Mouse (Mus musculus): ENCODE results near the gene Card11. TPM values are rescaled to one million over a fixed set of nuclear protein-coding genes. Genes with fewer than 3 reads are reported as not detected.

Card11 gene
- polyA plus RNA-seq (2015; fragmentation: Nextera tagmentation; extraction: Ambion mirVana): 0.36 and 0.46 TPM in 2 replicates

GRCm38 (mm10) chr5:141000349-141000748 is at the start of gene Card11:
Card11 (minus strand) TSS chr5:141000582.
- ATAC-seq (no peak), DNase-seq (peak; percentile 21)
- H3K27me3 ChIP-seq (ENCODE audit: insufficient read depth, low read length): no peaks in the 10 kb centered on the region
- peak within 1 kb of the TSS; percentile 44 for H3K4me2 ChIP-seq (ENCODE audit: low read depth, low read length)
- WGBS (ENCODE audit: insufficient replicate concordance): 24% methylated on average over 10 of the region's 10 CpGs
- H3K9ac ChIP-seq (replicated peaks): no peak within 1 kb of the TSS
- peaks cover 5% of the 10 kb centered on the region for H3K4me1 ChIP-seq (ENCODE audit: insufficient read depth)
- TF ChIP-seq EP300 (IDR thresholded peaks at IDR 0.05; ENCODE audit: low read depth) (no peak), CTCF (IDR thresholded peaks at IDR 0.05; ENCODE audit: low read depth) (no peak)
- no peaks in the 10 kb centered on the region for H3K9me3 ChIP-seq (ENCODE audit: low read length)
- H3K4me3 ChIP-seq (ENCODE audit: low read depth, low read length): peak within 1 kb of the TSS; percentile 10; the same call in 1 of the 2 replicates
- no peak within 1 kb of the TSS for H3K27ac ChIP-seq (ENCODE audit: low read depth)
- no peaks in the 10 kb centered on the region for H3K36me3 ChIP-seq (replicated peaks; ENCODE audit: insufficient read depth, low read length)

GRCm38 (mm10) chr5:141047651-141048218 is 47.4 kb upstream of the Card11 start:
- no peaks in the 10 kb centered on the region for H3K4me1 ChIP-seq (ENCODE audit: insufficient read depth)
- no peak for TF ChIP-seq CTCF (IDR thresholded peaks at IDR 0.05; ENCODE audit: low read depth)
- TF ChIP-seq EP300 (IDR thresholded peaks at IDR 0.05; ENCODE audit: low read depth): no peak
- no peak overlapping the region for H3K27ac ChIP-seq (ENCODE audit: low read depth)
- DNase-seq (no peak), ATAC-seq (no peak)
- no peaks in the 10 kb centered on the region for H3K36me3 ChIP-seq (replicated peaks; ENCODE audit: insufficient read depth, low read length)
- H3K9me3 ChIP-seq (ENCODE audit: low read length): no peaks in the 10 kb centered on the region
- H3K27me3 ChIP-seq (ENCODE audit: insufficient read depth, low read length): no peaks in the 10 kb centered on the region
- WGBS (ENCODE audit: insufficient replicate concordance): 74% methylated on average over 13 of the region's 13 CpGs
- no peak overlapping the region for H3K4me3 ChIP-seq (ENCODE audit: low read depth, low read length)
- H3K4me2 ChIP-seq (ENCODE audit: low read depth, low read length): no peak overlapping the region
- H3K9ac ChIP-seq (replicated peaks): no peak overlapping the region

- DNase-seq: no peak
- Histone ChIP-seq H3K27ac (ENCODE audit: low read depth) (no peak overlapping the region), H3K4me2 (ENCODE audit: low read depth, low read length) (no peak overlapping the region), H3K9ac (replicated peaks) (no peak overlapping the region), H3K9me3 (ENCODE audit: low read length) (no peaks in the 10 kb centered on the region), H3K4me1 (ENCODE audit: insufficient read depth) (no peaks in the 10 kb centered on the region), H3K36me3 (replicated peaks; ENCODE audit: insufficient read depth, low read length) (no peaks in the 10 kb centered on the region), H3K27me3 (ENCODE audit: insufficient read depth, low read length) (no peaks in the 10 kb centered on the region), H3K4me3 (ENCODE audit: low read depth, low read length) (no peak overlapping the region)
- WGBS (ENCODE audit: insufficient replicate concordance): 46% methylated on average over 9 of the region's 9 CpGs
- TF ChIP-seq EP300 (IDR thresholded peaks at IDR 0.05; ENCODE audit: low read depth): no peak
- TF ChIP-seq CTCF (IDR thresholded peaks at IDR 0.05; ENCODE audit: low read depth): no peak
- no peak for ATAC-seq
Observed at GRCm38 (mm10) chr5:141044976-141045375, 44.6 kb upstream of the Card11 start.

GRCm38 (mm10) chr5:141043654-141044447 is 43.5 kb upstream of the Card11 start:
- no peaks in the 10 kb centered on the region for H3K9me3 ChIP-seq (ENCODE audit: low read length)
- no peak overlapping the region for H3K9ac ChIP-seq (replicated peaks)
- H3K36me3 ChIP-seq (replicated peaks; ENCODE audit: insufficient read depth, low read length): no peaks in the 10 kb centered on the region
- H3K27ac ChIP-seq (ENCODE audit: low read depth): no peak overlapping the region
- ATAC-seq (no peak), DNase-seq (no peak)
- peak overlapping the region; percentile 39 for H3K4me2 ChIP-seq (ENCODE audit: low read depth, low read length)
- 26% methylated on average over 19 of the region's 19 CpGs for WGBS (ENCODE audit: insufficient replicate concordance)
- H3K4me3 ChIP-seq (ENCODE audit: low read depth, low read length): no peak overlapping the region
- H3K4me1 ChIP-seq (ENCODE audit: insufficient read depth): no peaks in the 10 kb centered on the region
- no peaks in the 10 kb centered on the region for H3K27me3 ChIP-seq (ENCODE audit: insufficient read depth, low read length)
- TF ChIP-seq CTCF (IDR thresholded peaks at IDR 0.05; ENCODE audit: low read depth): no peak
- no peak for TF ChIP-seq EP300 (IDR thresholded peaks at IDR 0.05; ENCODE audit: low read depth)

- TF ChIP-seq EP300 (IDR thresholded peaks at IDR 0.05; ENCODE audit: low read depth): no peak
- TF ChIP-seq CTCF (IDR thresholded peaks at IDR 0.05; ENCODE audit: low read depth): no peak
- Histone ChIP-seq H3K9ac (replicated peaks) (no peak overlapping the region), H3K27me3 (ENCODE audit: insufficient read depth, low read length) (no peaks in the 10 kb centered on the region), H3K27ac (ENCODE audit: low read depth) (no peak overlapping the region), H3K9me3 (ENCODE audit: low read length) (no peaks in the 10 kb centered on the region), H3K4me3 (ENCODE audit: low read depth, low read length) (no peak overlapping the region), H3K4me1 (ENCODE audit: insufficient read depth) (no peaks in the 10 kb centered on the region), H3K4me2 (ENCODE audit: low read depth, low read length) (no peak overlapping the region), H3K36me3 (replicated peaks; ENCODE audit: insufficient read depth, low read length) (no peaks in the 10 kb centered on the region)
- DNase-seq: no peak
- WGBS (ENCODE audit: insufficient replicate concordance): 83% methylated on average over 4 of the region's 4 CpGs
- no peak for ATAC-seq
Observed at GRCm38 (mm10) chr5:141042406-141042805, 42.0 kb upstream of the Card11 start.

GRCm38 (mm10) chr5:141040846-141041245 is 40.5 kb upstream of the Card11 start:
- H3K4me2 ChIP-seq (ENCODE audit: low read depth, low read length): no peak overlapping the region
- H3K27ac ChIP-seq (ENCODE audit: low read depth): no peak overlapping the region
- no peaks in the 10 kb centered on the region for H3K9me3 ChIP-seq (ENCODE audit: low read length)
- no peaks in the 10 kb centered on the region for H3K36me3 ChIP-seq (replicated peaks; ENCODE audit: insufficient read depth, low read length)
- H3K9ac ChIP-seq (replicated peaks): no peak overlapping the region
- H3K27me3 ChIP-seq (ENCODE audit: insufficient read depth, low read length): no peaks in the 10 kb centered on the region
- 67% methylated on average over 9 of the region's 9 CpGs for WGBS (ENCODE audit: insufficient replicate concordance)
- TF ChIP-seq CTCF (IDR thresholded peaks at IDR 0.05; ENCODE audit: low read depth) (no peak), EP300 (IDR thresholded peaks at IDR 0.05; ENCODE audit: low read depth) (no peak)
- ATAC-seq (no peak), DNase-seq (no peak)
- H3K4me3 ChIP-seq (ENCODE audit: low read depth, low read length): no peak overlapping the region
- H3K4me1 ChIP-seq (ENCODE audit: insufficient read depth): no peaks in the 10 kb centered on the region
